Mouse (Mus musculus) stomach, postnatal 0 days (tissue): ENCODE data around the gene Rrp1b.
"Not testable (repeated sequence)": the region's sequence is repeated elsewhere in the genome, so short reads cannot be mapped to it uniquely, and the experiment has no call there.

ENCODE experiments used
- CTCF ChIP-seq: IDR thresholded peaks from 2 replicates; pipeline ENCODE4 v1.5.1; 2016; ENCODE audit warnings: antibody characterized with exemption, low read depth, mild to moderate bottlenecking, moderate library complexity
- EP300 ChIP-seq: optimal IDR thresholded peaks from 2 replicates; pipeline ENCODE3; 2016; ENCODE audit warnings: antibody characterized with exemption

DNA sequence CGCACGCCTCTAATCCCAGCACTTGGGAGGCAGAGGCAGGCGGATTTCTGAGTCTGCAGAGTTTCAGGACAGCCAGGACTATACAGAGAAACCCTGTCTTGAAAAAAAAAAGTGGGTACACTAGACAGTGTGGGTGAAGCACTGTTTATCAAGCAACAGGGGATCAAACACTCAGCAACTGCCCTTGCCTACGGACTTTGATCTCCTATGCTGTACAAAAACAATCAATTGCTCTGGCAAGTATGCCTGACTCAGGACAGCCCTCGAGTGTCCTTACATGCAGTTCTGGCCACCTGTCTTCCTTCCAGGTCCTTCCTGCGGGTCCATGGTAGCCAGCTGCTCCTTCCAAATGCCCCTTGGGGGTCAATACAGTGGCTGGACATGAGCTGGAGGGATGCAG, 63.0 kb downstream of the Rrp1b start:
- not testable (repeated sequence) for TF ChIP-seq EP300, CTCF
